Mouse (Mus musculus): ENCODE measurements at regions not wholly inside any gene's neighbourhood (a gene's known extent, or its start where the extent isn't known, plus 50 kb on each side); places are given as distances from the start of the nearest gene placed in this dataset.

GRCm38 (mm10) chr13:112171940-112172715 lies 116.1 kb upstream of the Ankrd55 start:
- WGBS, result 86% methylated on average over 11 of the region's 11 CpGs
- DNase-seq (ENCODE audit: low spot score), result no peak
- H3K27me3 ChIP-seq (ENCODE audit: control insufficient read depth, insufficient read depth, low read length), result no peaks in the 10 kb centered on the region
- H3K36me3 ChIP-seq (ENCODE audit: control insufficient read depth, insufficient read depth, low read length), result no peaks in the 10 kb centered on the region
- H3K27ac ChIP-seq (replicated peaks; ENCODE audit: low read depth, low read length), result no peak overlapping the region
- H3K4me1 ChIP-seq (ENCODE audit: control insufficient read depth, insufficient read depth, low read length), result no peaks in the 10 kb centered on the region
- no peak overlapping the region for H3K4me3 ChIP-seq (ENCODE audit: low read depth, low read length)
- ATAC-seq (ENCODE audit: insufficient number of reproducible peaks, low FRiP score, low TSS enrichment, low read depth), result no peak
- H3K4me2 ChIP-seq (ENCODE audit: low read depth, severe bottlenecking), result no peak overlapping the region
- no peaks in the 10 kb centered on the region for H3K9me3 ChIP-seq (ENCODE audit: control insufficient read depth, low read length)
- H3K9ac ChIP-seq (ENCODE audit: low read length), result no peak overlapping the region

GRCm38 (mm10) chr13:112173973-112174372 lies 114.3 kb upstream of the Ankrd55 start:
- no peak for ATAC-seq (ENCODE audit: insufficient number of reproducible peaks, low FRiP score, low TSS enrichment, low read depth)
- no peak overlapping the region for H3K4me3 ChIP-seq (ENCODE audit: low read depth, low read length)
- no peaks in the 10 kb centered on the region for H3K36me3 ChIP-seq (ENCODE audit: control insufficient read depth, insufficient read depth, low read length)
- DNase-seq (ENCODE audit: low spot score), result no peak
- H3K9me3 ChIP-seq (ENCODE audit: control insufficient read depth, low read length), result no peaks in the 10 kb centered on the region
- no peaks in the 10 kb centered on the region for H3K27me3 ChIP-seq (ENCODE audit: control insufficient read depth, insufficient read depth, low read length)
- H3K9ac ChIP-seq (ENCODE audit: low read length), result no peak overlapping the region
- no peak overlapping the region for H3K27ac ChIP-seq (replicated peaks; ENCODE audit: low read depth, low read length)
- no peaks in the 10 kb centered on the region for H3K4me1 ChIP-seq (ENCODE audit: control insufficient read depth, insufficient read depth, low read length)
- no peak overlapping the region for H3K4me2 ChIP-seq (ENCODE audit: low read depth, severe bottlenecking)
- WGBS, result 88% methylated on average over 8 of the region's 8 CpGs

- H3K4me3 ChIP-seq (ENCODE audit: low read depth, low read length), result no peak overlapping the region
- no peak for DNase-seq (ENCODE audit: low spot score)
- no peak overlapping the region for H3K4me2 ChIP-seq (ENCODE audit: low read depth, severe bottlenecking)
- WGBS, result 90% methylated on average over 4 of the region's 4 CpGs
- no peaks in the 10 kb centered on the region for H3K27me3 ChIP-seq (ENCODE audit: control insufficient read depth, insufficient read depth, low read length)
- no peaks in the 10 kb centered on the region for H3K9me3 ChIP-seq (ENCODE audit: control insufficient read depth, low read length)
- ATAC-seq (ENCODE audit: insufficient number of reproducible peaks, low FRiP score, low TSS enrichment, low read depth), result no peak
- no peak overlapping the region for H3K27ac ChIP-seq (replicated peaks; ENCODE audit: low read depth, low read length)
- no peaks in the 10 kb centered on the region for H3K36me3 ChIP-seq (ENCODE audit: control insufficient read depth, insufficient read depth, low read length)
- H3K9ac ChIP-seq (ENCODE audit: low read length), result no peak overlapping the region
- no peaks in the 10 kb centered on the region for H3K4me1 ChIP-seq (ENCODE audit: control insufficient read depth, insufficient read depth, low read length)
These were observed 110.2 kb upstream of the Ankrd55 start for GRCm38 (mm10) chr13:112178031-112178430.

GRCm38 (mm10) chr13:112183996-112184395 lies 104.3 kb upstream of the Ankrd55 start:
- Histone ChIP-seq H3K36me3 (ENCODE audit: control insufficient read depth, insufficient read depth, low read length) (no peaks in the 10 kb centered on the region), H3K27ac (replicated peaks; ENCODE audit: low read depth, low read length) (no peak overlapping the region), H3K4me1 (ENCODE audit: control insufficient read depth, insufficient read depth, low read length) (no peaks in the 10 kb centered on the region), H3K27me3 (ENCODE audit: control insufficient read depth, insufficient read depth, low read length) (no peaks in the 10 kb centered on the region), H3K4me3 (ENCODE audit: low read depth, low read length) (no peak overlapping the region), H3K9me3 (ENCODE audit: control insufficient read depth, low read length) (no peaks in the 10 kb centered on the region), H3K4me2 (ENCODE audit: low read depth, severe bottlenecking) (no peak overlapping the region), H3K9ac (ENCODE audit: low read length) (no peak overlapping the region)
- 94% methylated on average over 10 of the region's 10 CpGs for WGBS
- DNase-seq (ENCODE audit: low spot score) (no peak), ATAC-seq (ENCODE audit: insufficient number of reproducible peaks, low FRiP score, low TSS enrichment, low read depth) (no peak)

GRCm38 (mm10) chr13:112185116-112185515 lies 103.1 kb upstream of the Ankrd55 start:
- no peaks in the 10 kb centered on the region for H3K9me3 ChIP-seq (ENCODE audit: control insufficient read depth, low read length)
- H3K27me3 ChIP-seq (ENCODE audit: control insufficient read depth, insufficient read depth, low read length), result no peaks in the 10 kb centered on the region
- no peaks in the 10 kb centered on the region for H3K36me3 ChIP-seq (ENCODE audit: control insufficient read depth, insufficient read depth, low read length)
- 45% methylated on average over 8 of the region's 12 CpGs for WGBS
- DNase-seq (ENCODE audit: low spot score), result no peak
- no peak overlapping the region for H3K9ac ChIP-seq (ENCODE audit: low read length)
- no peak overlapping the region for H3K4me2 ChIP-seq (ENCODE audit: low read depth, severe bottlenecking)
- H3K4me1 ChIP-seq (ENCODE audit: control insufficient read depth, insufficient read depth, low read length), result no peaks in the 10 kb centered on the region
- H3K27ac ChIP-seq (replicated peaks; ENCODE audit: low read depth, low read length), result no peak overlapping the region
- H3K4me3 ChIP-seq (ENCODE audit: low read depth, low read length), result no peak overlapping the region
- no peak for ATAC-seq (ENCODE audit: insufficient number of reproducible peaks, low FRiP score, low TSS enrichment, low read depth)

- Histone ChIP-seq H3K27me3 (ENCODE audit: control insufficient read depth, insufficient read depth, low read length) (no peaks in the 10 kb centered on the region), H3K9me3 (ENCODE audit: control insufficient read depth, low read length) (no peaks in the 10 kb centered on the region), H3K4me3 (ENCODE audit: low read depth, low read length) (no peak overlapping the region), H3K4me1 (ENCODE audit: control insufficient read depth, insufficient read depth, low read length) (no peaks in the 10 kb centered on the region), H3K4me2 (ENCODE audit: low read depth, severe bottlenecking) (no peak overlapping the region), H3K36me3 (ENCODE audit: control insufficient read depth, insufficient read depth, low read length) (no peaks in the 10 kb centered on the region), H3K9ac (ENCODE audit: low read length) (no peak overlapping the region), H3K27ac (replicated peaks; ENCODE audit: low read depth, low read length) (no peak overlapping the region)
- DNase-seq (ENCODE audit: low spot score) (no peak), ATAC-seq (ENCODE audit: insufficient number of reproducible peaks, low FRiP score, low TSS enrichment, low read depth) (no peak)
- 67% methylated on average over 3 of the region's 3 CpGs for WGBS
These were observed 101.0 kb upstream of the Ankrd55 start for GRCm38 (mm10) chr13:112187226-112187625.

- 70% methylated on average over 7 of the region's 7 CpGs for WGBS
- H3K9me3 ChIP-seq (ENCODE audit: control insufficient read depth, low read length), result no peaks in the 10 kb centered on the region
- H3K4me2 ChIP-seq (ENCODE audit: low read depth, severe bottlenecking), result no peak overlapping the region
- DNase-seq (ENCODE audit: low spot score) (no peak), ATAC-seq (ENCODE audit: insufficient number of reproducible peaks, low FRiP score, low TSS enrichment, low read depth) (no peak)
- H3K4me1 ChIP-seq (ENCODE audit: control insufficient read depth, insufficient read depth, low read length), result no peaks in the 10 kb centered on the region
- H3K27me3 ChIP-seq (ENCODE audit: control insufficient read depth, insufficient read depth, low read length), result no peaks in the 10 kb centered on the region
- H3K9ac ChIP-seq (ENCODE audit: low read length), result no peak overlapping the region
- no peak overlapping the region for H3K4me3 ChIP-seq (ENCODE audit: low read depth, low read length)
- H3K27ac ChIP-seq (replicated peaks; ENCODE audit: low read depth, low read length), result no peak overlapping the region
- no peaks in the 10 kb centered on the region for H3K36me3 ChIP-seq (ENCODE audit: control insufficient read depth, insufficient read depth, low read length)
These were observed 99.9 kb upstream of the Ankrd55 start for GRCm38 (mm10) chr13:112188313-112188712.

GRCm38 (mm10) chr13:112188741-112189476 lies 99.3 kb upstream of the Ankrd55 start:
- Histone ChIP-seq H3K27ac (replicated peaks; ENCODE audit: low read depth, low read length) (no peak overlapping the region), H3K27me3 (ENCODE audit: control insufficient read depth, insufficient read depth, low read length) (no peaks in the 10 kb centered on the region), H3K4me3 (ENCODE audit: low read depth, low read length) (no peak overlapping the region), H3K4me1 (ENCODE audit: control insufficient read depth, insufficient read depth, low read length) (no peaks in the 10 kb centered on the region), H3K36me3 (ENCODE audit: control insufficient read depth, insufficient read depth, low read length) (no peaks in the 10 kb centered on the region), H3K4me2 (ENCODE audit: low read depth, severe bottlenecking) (no peak overlapping the region), H3K9ac (ENCODE audit: low read length) (no peak overlapping the region), H3K9me3 (ENCODE audit: control insufficient read depth, low read length) (no peaks in the 10 kb centered on the region)
- ATAC-seq (ENCODE audit: insufficient number of reproducible peaks, low FRiP score, low TSS enrichment, low read depth) (no peak), DNase-seq (ENCODE audit: low spot score) (no peak)
- 93% methylated on average over 18 of the region's 18 CpGs for WGBS

Measured in limb, embryonic 11.5 days (tissue).